Mouse (Mus musculus) T-helper 2 cell (primary cell): ENCODE measurements around the gene Rgs6.

Experiments
- in situ Hi-C: fragments of 300-600 bp; cut with MboI, MseI; formaldehyde crosslinking; loops from one replicate; pipeline ENCODE4 v1.15.1; 2025; ENCODE audit warnings: high pct_unique_total_duplicates

Rgs6 gene

DNA sequence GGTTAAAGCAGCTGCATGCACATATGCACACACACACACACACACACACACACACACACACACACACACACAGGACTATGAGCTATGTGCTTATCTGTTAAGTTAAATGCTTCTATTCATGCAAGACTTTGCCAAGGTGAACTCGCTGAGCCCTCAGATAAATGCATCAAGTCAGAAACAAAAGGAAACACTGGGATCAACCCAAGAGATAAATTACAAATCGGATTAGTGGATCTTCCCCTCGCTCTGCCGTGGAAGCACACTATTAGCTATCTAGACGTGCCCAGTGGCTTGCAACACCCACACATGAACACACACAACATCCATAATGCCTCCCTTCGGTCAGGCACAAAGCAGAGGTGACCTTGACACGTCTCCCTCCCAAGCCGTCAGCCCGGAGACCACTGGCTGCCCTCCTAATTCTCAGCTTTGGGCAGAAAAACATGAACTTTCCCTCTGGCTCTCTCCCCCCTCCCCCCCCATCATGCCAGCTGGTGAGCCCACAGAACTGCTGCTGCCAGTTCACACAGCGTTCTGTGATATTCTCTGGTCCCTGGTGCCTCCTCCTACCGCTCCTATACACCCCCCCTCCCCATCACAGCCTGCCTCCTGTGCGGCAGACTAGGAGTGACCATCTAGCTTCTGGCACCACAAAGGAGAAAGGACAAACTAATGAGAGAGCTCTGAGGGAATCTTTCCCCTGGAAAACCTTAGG lies 581.6 kb downstream of the Rgs6 start:
- in situ Hi-C loops: no loop called here

DNA sequence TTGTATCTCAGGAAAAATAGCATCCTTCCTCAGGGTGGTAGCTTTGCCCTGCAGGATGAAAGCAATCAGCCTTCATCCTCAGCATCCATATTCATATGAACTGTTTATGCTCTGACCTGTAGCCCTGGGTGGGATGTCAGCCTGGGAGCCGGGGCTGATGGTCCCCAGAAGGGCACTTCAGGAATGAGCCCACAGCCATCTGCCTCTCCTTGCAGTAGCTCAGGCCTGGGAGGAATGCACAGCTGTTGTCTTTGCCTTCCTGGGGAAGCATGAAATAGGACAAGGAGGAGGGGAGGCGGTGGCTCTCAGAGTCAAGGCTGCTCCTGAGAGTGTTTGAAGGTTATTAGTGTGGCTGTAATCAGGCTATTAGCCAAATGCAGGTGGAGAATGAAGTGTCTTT lies 590.7 kb downstream of the Rgs6 start:
- in situ Hi-C loops: no loop called here

DNA sequence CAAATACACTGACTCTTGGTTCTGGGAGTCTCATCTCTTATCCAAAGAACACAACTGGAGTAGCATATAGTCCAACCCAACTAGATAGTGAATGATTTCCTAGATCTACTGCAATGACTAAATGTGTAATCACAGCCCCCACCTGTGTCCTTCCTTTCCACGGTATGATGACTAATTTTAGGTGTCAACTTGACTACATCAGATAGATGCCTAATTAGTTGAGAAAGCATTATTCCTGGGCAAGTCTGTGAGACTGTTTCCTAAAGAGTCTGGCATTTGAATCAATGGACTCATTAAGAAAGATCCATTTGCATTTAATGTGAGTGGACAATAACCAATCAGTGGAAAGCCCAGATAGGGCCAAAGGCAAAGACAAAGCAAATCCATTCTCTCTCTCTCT lies 591.8 kb downstream of the Rgs6 start:
- in situ Hi-C loops: no loop called here

DNA sequence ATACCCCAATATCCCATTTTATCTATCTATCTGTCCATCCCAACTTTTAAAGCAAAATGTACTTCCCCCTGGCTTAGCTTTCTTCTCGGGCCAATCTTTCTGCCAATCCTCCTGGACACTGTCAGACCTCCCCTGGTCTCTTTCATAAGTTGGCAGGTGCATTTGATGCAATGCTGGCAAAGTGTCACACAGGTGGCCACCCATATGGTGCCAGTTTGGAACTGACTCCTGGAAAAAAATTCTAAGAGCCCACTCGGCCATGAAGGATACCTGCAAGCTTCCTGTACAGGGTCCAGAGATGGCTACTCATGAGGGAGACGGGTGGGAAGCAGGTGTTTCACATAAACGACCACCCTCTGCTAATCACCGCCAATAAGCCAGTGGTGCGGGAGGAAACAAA lies 592.5 kb downstream of the Rgs6 start:
- in situ Hi-C loops: no loop called here

DNA sequence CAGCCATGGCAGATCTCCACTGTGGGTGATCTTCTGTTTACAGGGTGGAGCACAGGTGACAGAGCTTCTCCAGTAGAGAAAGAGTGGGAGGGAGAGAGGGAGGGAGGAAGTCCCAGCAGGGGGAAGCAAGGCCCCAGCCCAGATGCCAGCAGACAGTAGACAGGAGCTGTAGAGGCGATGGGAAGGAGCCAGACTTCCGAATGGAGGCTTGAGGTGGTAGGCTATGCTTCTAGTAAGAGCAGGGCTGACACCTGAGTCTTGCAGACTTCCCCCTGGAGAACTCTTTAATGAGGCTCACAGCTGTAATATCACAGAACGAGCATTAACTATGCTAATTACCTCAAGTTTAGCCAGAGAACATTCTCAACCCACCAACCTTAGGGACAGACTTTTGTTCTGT lies 613.6 kb downstream of the Rgs6 start:
- in situ Hi-C loops: no loop called here

DNA sequence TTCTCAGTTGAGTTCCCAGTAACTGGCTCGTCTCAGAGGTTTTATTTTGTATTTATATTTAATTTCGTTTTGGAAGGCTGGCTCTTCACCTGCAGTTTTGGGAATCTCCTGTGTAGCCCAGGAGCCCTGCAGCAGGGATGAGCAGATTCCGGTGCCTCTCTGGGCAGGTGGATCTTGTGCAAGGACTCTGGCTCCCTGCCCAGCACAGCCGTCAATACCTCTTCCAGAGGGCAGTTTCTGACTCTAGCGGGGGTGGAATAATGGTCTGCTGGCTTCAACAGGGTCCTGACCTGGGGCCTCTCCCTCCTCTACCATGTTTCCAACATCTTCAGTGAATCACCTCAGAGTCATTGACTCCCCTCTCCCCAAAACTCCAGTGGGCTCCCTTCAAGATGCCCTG lies 616.3 kb downstream of the Rgs6 start:
- in situ Hi-C loops: no loop called here

DNA sequence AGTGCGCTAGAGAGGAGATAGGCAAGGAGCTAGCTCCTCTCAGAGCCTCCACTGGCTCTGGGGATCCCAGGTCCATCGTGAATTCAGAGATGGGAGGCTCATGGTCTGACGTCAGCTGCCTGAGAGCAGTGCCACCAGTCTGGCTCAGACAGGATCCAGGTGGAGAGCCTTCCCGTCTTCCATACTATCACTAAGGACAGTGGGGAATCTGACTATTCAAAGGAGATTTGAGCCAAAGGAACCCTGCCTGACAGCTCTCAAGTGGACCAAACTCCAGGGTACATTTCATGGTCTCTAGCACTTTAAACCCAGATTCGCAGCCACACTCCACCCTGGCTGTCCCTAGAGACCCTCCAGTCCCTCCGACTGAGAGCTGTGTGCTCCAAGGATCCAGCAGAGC lies 618.8 kb downstream of the Rgs6 start:
- in situ Hi-C loops: no loop called here

DNA sequence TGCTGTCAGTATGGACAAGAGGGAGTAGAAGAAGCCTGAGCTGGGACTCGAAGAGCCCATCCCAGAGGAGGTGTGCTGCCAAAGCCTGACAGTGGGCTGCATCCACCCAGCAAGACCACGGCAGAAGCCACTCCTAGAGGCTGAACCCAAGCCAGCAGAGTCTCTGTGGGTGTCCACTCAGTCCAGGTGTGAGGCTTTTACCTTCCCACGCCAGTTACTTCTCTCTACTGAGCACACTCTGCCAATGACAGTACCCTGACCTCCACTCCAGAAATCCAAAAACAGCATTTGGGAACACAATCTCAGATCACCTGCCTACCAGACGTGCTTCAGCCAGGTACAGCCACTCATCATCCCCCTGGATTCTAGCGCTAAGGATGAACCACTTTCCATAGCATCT lies 619.4 kb downstream of the Rgs6 start:
- in situ Hi-C loops: no loop called here

DNA sequence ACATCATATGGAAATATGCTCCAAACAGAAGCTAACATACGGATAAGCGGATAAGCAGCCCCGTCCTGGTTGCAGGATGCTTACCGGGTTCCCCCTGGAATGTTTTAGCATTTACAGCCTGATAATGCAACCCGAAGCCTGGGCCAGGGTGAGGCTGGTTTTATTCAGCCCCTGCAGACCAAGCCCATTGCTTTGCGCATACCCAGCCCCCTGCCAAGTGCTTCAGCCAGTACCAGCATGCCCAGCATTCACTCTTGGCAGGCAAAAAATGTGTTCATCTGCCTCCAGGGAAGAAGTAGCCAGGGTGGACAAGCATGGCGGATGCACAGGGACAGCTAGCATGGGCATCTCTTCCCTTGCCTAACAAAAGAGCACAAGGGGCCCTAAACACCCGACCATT lies 619.9 kb downstream of the Rgs6 start:
- in situ Hi-C loops: no loop called here

DNA sequence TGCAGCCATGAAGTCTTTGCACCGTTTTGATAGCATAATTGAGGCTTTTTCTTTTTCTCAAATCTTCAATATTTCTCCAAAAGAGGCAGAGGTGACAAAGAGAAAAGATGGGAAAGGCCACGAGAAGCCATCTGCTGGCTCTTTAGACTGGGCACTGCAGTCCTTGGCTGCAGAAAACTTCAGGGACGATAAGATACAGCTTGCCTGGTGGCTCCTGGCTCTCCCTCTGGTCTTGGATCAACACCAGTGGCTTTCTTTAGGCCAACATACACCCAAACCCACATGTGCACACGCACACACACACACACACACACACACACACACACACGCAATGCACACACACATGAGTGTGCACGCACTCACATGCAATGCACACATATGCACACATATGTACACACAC lies 620.7 kb downstream of the Rgs6 start:
- in situ Hi-C loops: no loop called here

DNA sequence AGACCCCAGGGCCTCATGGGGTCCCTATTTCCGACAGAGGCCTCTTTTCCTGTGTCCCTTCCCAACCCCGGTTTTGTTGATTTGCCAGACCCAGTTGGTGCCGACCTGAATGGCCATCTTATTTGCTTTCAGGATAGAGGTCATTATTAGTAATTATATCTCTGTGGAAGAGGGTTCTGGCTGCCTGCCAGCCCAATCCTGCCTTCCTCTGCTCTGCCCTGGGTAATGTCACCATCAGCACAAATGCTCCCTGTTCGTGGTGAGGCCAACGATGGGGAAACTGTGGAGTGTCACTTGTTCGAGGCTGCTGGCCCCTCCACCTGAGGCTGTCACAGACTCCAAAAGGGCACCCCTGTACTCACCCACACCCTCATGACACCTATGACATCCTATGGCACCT lies 621.4 kb downstream of the Rgs6 start:
- in situ Hi-C loops: no loop called here

DNA sequence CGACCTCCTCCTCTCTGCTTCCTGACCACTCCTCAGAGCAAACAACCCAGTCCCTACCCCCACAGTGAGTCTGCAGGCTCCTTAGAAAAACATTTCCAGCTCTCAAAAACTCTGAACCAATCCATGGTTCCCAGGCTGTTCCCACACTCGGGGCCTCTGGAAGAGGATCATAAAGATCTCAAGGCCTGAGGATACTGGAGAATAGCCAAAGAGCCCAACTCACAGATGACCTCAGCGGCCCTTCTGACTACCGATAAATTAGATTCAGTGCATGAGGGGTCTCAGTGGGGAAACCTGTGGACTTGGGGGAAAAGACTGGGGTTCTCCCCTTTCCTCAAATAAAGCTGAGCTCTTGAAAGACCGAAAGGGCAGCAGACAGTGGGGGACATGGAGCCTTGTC lies 622.2 kb downstream of the Rgs6 start:
- in situ Hi-C loops: loop anchor here (5.0 to 10.0 kb wide), 2 partner anchors 53 to 1765 kb away; no protein-coding TSS in a partner anchor

DNA sequence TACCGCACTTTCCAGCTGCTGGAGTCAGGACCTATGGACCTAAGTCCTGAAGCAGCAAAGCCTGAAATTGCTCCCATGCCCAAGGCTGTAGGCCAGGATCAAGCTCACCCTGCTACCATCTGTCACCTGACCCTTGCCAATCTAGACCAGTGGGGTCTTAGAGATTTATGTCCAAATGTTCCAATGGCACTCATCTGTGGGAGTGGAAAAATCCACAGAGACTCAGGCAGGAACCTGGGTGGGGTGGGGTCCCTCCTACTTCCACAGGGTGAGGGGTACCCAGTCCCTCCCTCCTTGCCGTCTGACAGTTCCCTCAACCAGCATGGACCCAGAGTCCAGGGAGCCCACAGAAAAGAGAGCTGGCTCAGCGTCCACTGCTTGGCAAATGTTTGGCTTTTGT lies 622.6 kb downstream of the Rgs6 start:
- in situ Hi-C loops: loop anchor here (5.0 to 10.0 kb wide), 2 partner anchors 53 to 1766 kb away; no protein-coding TSS in a partner anchor

DNA sequence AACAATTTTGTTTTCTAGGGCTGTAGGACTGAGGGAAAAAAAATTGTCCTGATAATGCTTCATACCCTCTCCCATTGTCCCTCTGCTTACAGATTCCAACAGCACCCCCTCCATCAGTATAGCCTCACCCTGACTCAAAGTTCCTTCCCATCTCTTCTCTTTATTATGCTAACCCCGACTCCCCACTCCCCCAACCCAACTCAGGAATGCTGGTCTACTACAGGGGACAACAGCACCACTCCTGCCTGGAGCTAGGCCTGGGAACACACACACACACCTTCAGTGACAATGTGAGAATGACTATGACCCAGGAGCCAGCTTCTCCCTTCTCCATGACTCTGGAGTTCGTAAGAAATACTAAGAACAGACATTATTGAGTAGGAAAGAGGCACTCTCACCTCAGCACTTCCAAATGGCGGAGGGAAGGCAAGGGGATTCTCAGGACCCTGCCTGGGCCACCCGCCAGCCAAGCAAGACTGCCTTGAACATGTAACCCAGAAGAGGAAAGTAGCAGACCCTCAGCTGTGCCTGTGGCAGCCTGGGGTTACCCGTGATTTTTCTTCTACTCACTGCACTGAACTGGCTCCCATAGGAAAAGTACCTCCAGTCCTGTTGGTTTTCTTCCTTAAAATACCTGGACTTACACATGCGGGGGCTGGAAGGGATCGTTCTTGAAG lies 623.2 kb downstream of the Rgs6 start:
- in situ Hi-C loops: loop anchor here (5.0 to 10.0 kb wide), 2 partner anchors 54 to 1766 kb away; no protein-coding TSS in a partner anchor
